Mouse (Mus musculus) frontal cortex, postnatal 14 days (tissue): Measurements from ENCODE around the gene Olfr1441.

Source experiments
- DNase-seq, 2 experiments: peaks; one replicate each; pipeline ENCODE4 v3.0.0; 2022; ENCODE audit warnings: low spot score in 2 of 2

The Olfr1441 gene

DNA sequence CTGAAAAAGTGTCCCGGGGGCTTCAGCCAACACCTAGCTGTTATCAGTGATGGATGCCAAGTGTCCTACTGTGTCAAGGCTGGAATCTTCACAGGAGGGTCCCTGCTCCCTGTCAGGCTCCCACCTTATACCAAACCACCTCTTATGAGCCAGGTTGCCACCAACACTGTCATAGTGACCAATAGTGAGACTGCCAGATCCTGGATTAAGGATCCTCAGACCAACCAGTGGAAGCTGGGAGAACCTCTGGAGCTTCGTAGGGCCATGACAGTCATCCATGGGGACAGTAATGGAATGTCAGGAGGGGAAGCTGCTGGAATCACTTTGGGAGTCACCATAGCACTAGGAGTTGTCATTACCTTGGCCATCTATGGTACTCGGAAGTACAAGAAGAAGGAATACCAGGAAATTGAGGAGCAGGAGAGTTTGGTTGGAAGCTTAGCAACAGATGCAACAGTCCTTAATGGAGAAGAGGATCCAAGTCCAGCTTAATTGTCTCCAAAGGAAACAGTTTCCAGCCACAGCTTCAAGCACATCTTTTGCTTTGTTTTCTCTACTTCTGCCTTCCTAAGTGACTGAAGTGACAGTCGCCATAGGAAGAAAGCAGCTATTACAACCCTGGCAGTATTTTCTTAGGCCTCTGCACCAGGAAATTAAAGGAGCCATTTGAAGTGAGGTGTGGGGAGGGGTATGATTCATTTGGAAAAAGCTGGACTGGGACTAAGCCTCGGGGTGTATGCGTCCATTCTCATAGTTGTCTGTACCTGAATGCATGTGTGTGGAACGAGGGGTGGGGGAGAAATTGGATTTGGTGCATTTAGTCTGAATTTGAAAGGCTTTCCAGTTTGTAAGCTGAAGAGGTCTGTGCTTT lies 45.9 kb downstream of the Olfr1441 start:
- no peak for DNase-seq

DNA sequence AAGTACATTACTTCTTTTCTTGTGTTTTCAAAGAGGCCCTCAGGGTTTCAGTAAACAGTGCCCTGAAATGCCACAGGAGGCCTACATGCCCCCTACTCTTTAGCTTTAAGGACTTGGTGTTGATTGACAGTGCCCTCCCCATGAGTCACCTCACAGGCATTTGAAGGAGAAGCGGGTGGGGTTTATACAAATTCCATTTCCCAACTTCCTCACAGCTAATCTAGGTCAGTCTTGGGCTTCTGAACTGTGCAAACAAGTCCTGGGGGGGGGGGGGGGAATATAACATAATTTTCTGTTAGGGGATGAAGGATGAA lies 46.4 kb downstream of the Olfr1441 start:
- DNase-seq: no peak

DNA sequence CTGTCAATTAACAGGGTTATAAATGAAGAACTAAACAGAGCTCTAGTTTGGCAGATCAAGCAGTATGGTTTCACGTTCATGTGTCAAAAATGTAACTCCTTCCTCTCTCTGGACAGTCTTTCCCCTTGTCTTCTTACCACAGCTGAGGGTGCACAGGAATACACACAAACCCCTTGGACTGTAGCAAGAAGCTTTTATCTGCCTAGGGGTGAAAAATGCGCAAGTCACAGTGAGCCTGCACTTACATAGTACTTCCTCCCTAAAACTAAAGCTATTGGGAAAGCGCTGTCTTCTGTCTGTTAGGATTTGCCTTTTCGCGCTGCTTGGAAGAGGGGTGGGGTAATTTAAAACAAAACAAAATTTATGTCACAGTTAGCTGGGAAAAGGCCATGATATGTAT lies 46.9 kb downstream of the Olfr1441 start:
- DNase-seq: no peak

DNA sequence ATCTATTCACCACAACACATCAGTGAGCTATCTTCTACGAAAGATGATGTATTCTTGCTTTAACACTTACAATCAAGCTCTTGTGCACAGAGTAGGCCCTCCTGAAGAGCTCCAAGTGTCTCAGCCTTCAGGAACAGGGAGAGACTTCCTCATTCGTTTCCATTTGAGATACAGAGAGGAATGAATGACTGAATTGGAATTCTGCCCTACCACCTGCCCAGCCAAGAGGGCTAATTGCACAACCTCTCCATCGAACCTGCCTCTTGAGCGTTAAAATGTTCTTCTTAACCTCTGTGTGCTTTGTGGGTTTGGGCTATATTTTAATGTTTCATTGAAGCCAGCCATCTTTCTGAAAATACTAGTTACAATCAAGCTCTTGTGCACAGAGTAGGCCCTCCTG lies 47.4 kb downstream of the Olfr1441 start:
- no peak for DNase-seq

DNA sequence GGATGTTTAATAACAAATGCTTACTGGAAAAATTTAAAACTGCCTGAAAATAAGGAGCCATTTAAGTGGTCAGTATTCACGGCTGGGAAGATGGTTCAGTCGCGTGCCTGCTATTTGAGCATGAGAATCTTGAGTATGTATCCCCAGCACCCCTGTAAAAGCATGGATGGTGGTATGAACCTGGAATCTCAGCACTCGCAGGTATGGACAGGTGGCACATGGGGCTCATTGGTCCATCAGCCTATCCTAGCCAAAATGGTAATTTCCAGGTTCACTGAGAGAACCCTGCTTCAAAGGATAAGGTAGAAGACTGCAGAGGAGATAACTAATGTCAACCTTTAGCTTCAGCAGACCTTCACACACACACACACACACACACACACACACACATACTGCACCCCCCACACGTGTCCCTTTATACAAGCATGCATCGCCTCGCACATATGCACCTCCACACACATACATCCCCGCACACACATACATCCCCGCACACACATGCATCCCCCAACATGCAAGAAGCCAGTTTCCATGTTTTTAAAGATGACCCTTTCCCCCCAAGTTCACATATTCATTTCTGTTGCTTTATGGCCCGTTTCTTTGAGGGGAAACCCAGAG lies 48.4 kb downstream of the Olfr1441 start:
- DNase-seq: no peak

DNA sequence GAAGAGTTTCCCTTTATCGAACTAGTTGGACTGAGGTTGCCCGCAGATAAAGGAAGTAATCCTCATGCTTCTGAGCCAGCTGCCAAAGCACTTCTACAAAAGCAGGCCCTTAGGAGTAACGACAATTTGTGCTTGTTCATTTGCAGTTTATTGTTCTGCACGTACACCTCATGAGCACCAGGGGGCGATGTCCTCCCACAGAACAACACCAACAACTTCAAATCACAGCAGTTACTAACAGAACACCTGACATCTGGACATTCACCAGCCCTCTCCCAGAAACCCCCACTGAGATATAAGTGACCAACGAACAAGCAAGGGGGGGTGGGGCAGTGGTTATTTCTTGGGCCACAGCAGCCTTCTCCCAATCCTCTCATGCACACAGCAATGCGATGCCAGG lies 49.0 kb downstream of the Olfr1441 start:
- peak; percentile 52 to 64 for DNase-seq

DNA sequence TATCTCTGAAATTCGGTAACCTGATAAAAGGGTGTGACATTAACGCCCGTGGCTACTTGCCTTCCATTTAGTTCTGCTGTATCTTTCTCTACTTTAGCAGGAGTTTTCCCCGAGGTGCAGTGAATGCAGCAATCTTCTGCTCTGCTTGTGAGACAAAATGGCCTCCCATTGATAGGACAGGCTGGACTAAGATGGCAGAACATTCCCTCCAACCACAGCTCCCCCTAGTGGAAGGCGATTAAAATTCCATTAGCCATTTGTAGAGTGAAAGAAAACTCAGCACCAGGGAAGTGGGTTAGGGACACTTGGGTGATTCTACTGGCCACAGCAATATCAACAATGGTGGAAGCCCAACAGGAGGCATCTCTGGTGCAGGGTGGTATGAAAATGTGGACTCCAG lies 50.2 kb downstream of the Olfr1441 start:
- DNase-seq: no peak

DNA sequence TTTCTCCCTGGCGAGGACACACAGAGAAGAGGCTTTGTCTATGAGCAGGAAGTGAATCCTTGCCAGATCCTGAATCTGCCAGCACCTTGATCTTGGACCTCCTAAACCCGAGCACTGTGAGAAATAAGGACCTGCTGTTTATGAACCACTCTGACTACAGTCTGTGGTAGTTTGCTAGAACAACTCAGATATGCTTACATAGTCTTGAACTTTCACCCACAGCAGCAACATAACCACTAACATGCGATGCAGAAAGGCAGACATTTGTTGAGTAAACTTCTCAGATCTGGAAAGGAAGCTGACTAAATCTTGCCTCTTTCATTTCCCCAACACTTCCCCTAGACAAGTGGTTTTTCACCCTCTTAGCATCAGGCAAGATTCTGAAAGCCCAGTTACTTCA lies 54.6 kb downstream of the Olfr1441 start:
- no peak for DNase-seq

DNA sequence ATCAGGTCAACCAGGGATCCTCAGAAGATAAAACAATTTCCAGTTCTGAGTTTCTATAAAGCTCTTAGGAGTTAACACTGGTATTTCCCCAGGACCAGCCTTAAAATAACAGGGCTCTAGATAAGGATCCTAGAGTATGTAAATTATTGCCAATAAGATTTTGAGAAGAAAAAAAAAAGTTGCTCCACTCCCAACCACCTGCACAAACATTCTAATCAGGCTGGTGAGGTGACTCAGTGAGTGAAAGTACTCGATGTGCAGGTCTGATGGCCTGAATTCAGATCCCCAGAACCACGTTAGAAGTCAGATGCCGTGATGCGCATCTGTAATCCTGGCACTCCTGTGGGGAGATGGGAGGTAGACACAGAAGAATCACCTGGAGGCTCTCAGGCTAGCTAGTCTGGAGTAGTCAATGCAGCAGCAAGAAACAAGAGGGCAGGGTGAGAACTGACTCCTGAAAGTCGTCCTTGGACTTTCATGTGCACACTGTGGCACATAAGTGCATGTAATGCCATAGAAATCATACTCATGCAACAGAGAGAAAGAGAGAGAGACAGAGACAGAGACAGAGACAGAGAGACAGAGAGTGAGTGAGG lies 55.2 kb downstream of the Olfr1441 start:
- DNase-seq: no peak
